In the genomic region with DNA sequence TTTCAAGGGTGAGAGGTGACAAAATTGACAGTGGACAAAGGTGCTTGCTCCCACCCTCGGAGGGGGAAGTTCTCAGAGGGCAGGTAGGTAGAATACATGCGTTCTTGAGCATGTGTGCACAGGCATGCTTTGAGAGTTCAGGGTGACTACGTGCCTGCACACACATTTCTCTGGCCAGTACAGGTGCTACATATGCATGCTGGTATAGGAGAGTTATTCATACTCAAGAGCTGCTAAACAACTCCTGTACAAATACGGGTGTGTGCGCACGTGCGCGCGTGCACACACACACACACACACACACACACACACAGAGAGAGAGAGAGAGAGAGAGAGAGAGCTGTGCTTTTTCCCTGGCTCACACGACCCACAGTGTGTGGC, we compare ENCODE assay signal across 15 mouse cellular contexts. TPM values are rescaled to one million over a fixed set of nuclear protein-coding genes. Genes with fewer than 3 reads are reported as not detected.
A peak's percentile ranks its signal among the peaks of the same experiment; 100 is the strongest.
DNase-seq lines count a peak whose midpoint lies in the region; ATAC-seq and TF ChIP-seq lines count a peak whose summit lies in the region.
"Had no signal": no experiment of that assay in that cellular context is flagged by ENCODE, and none has a peak within 500 bp of the region (broad histone marks: within the 10 kb centered on the region; RNA-seq: fewer than 3 reads in every experiment).

No protein-coding gene starts in this region.

- peak overlapping the region; percentile 42; the same call in 1 of the 2 replicates for H3K4me2 ChIP-seq in hindbrain, embryonic 12.5 days (replicated peaks)
- no peak overlapping the region for H3K4me2 ChIP-seq in hindbrain, embryonic 11.5 days (replicated peaks; ENCODE audit: low read depth, low read length)
- peak overlapping the region; percentile 39; the same call in 1 of the 2 replicates for H3K4me2 ChIP-seq in lung, postnatal 0 days (replicated peaks; ENCODE audit: low read depth, low read length)
- peak overlapping the region; percentile 40; the same call in 1 of the 2 replicates for H3K4me2 ChIP-seq in embryonic facial prominence, embryonic 15.5 days (replicated peaks)
- H3K4me2 ChIP-seq in stomach, embryonic 14.5 days (replicated peaks; ENCODE audit: low read depth, low read length): peak overlapping the region; percentile 28; the same call in 1 of the 2 replicates
- no peak overlapping the region for H3K4me2 ChIP-seq in heart, embryonic 11.5 days
- H3K4me2 ChIP-seq: liver, embryonic 11.5 days had no signal

- no peak overlapping the region for H3K27ac ChIP-seq in hindbrain, embryonic 12.5 days
- no peak overlapping the region for H3K27ac ChIP-seq in hindbrain, embryonic 11.5 days (ENCODE audit: low read depth, low read length)
- H3K27ac ChIP-seq in lung, postnatal 0 days (ENCODE audit: low read length): no peak overlapping the region
- H3K27ac ChIP-seq in embryonic facial prominence, embryonic 15.5 days (replicated peaks): no peak overlapping the region
- no peak overlapping the region for H3K27ac ChIP-seq in stomach, embryonic 14.5 days (ENCODE audit: low read length)
- no peak overlapping the region for H3K27ac ChIP-seq in heart, embryonic 11.5 days (ENCODE audit: low read depth, low read length)
- H3K27ac ChIP-seq: heart, embryonic 15.5 days; kidney, postnatal 0 days; layer of hippocampus, adult 2 months; left cerebral cortex, adult 2 months; midbrain, embryonic 12.5 days; neural tube, embryonic 13.5 days had no signal

- WGBS in hindbrain, embryonic 12.5 days: 64% methylated on average over 5 of the region's 10 CpGs
- 77% methylated on average over 10 of the region's 10 CpGs for WGBS in hindbrain, embryonic 11.5 days
- 43% methylated on average over 10 of the region's 10 CpGs for WGBS in lung, postnatal 0 days
- 67% methylated on average over 10 of the region's 10 CpGs for WGBS in embryonic facial prominence, embryonic 15.5 days
- 69% methylated on average over 10 of the region's 10 CpGs for WGBS in stomach, embryonic 14.5 days
- WGBS in heart, embryonic 11.5 days (ENCODE audit: insufficient replicate concordance): 68% methylated on average over 10 of the region's 10 CpGs

- TF ChIP-seq CTCF in lung, postnatal 0 days (IDR thresholded peaks at IDR 0.05): no peak

- H3K4me3 ChIP-seq in hindbrain, embryonic 12.5 days: no peak overlapping the region
- no peak overlapping the region for H3K4me3 ChIP-seq in hindbrain, embryonic 11.5 days (ENCODE audit: low read depth, low read length)
- peak overlapping the region; percentile 2; the same call in 1 of the 2 replicates for H3K4me3 ChIP-seq in lung, postnatal 0 days (ENCODE audit: low read depth, low read length)
- H3K4me3 ChIP-seq in embryonic facial prominence, embryonic 15.5 days (replicated peaks): no peak overlapping the region
- H3K4me3 ChIP-seq in stomach, embryonic 14.5 days (ENCODE audit: low read depth, low read length): no peak overlapping the region
- H3K4me3 ChIP-seq in heart, embryonic 11.5 days (ENCODE audit: low read depth, low read length): no peak overlapping the region
- H3K4me3 ChIP-seq: heart, embryonic 15.5 days; midbrain, embryonic 12.5 days; neural tube, embryonic 13.5 days had no signal

- no peak for ATAC-seq in hindbrain, embryonic 12.5 days (ENCODE audit: low FRiP score)
- ATAC-seq in hindbrain, embryonic 11.5 days (ENCODE audit: low FRiP score): no peak
- 0 out of 2 replicates have a peak, but pooled peaks have one; percentile 46 for ATAC-seq in lung, postnatal 0 days
- no peak for ATAC-seq in embryonic facial prominence, embryonic 15.5 days (ENCODE audit: insufficient number of reproducible peaks, low FRiP score, low TSS enrichment, low read depth)
- ATAC-seq in stomach, embryonic 14.5 days (ENCODE audit: insufficient number of reproducible peaks, insufficient read depth, low FRiP score, low read depth): 0 out of 2 replicates have a peak, but pooled peaks have one; percentile 57
- ATAC-seq in heart, embryonic 11.5 days (replicated peaks; ENCODE audit: insufficient number of reproducible peaks, low FRiP score, low TSS enrichment): no peak

- no peak for TF ChIP-seq EP300 in lung, postnatal 0 days (IDR thresholded peaks at IDR 0.05)

- peaks cover 12% of the 10 kb centered on the region for H3K4me1 ChIP-seq in hindbrain, embryonic 12.5 days
- H3K4me1 ChIP-seq in hindbrain, embryonic 11.5 days (replicated peaks; ENCODE audit: control insufficient read depth, insufficient read depth, low read length): no peaks in the 10 kb centered on the region
- H3K4me1 ChIP-seq in lung, postnatal 0 days (ENCODE audit: insufficient read depth, low read depth, low read length): no peaks in the 10 kb centered on the region
- peaks cover 13% of the 10 kb centered on the region; the same call in 1 of the 2 replicates for H3K4me1 ChIP-seq in embryonic facial prominence, embryonic 15.5 days
- no peaks in the 10 kb centered on the region for H3K4me1 ChIP-seq in stomach, embryonic 14.5 days (ENCODE audit: control insufficient read depth, insufficient read depth, low read length)
- H3K4me1 ChIP-seq in heart, embryonic 11.5 days (ENCODE audit: control insufficient read depth, insufficient read depth, low read length): no peaks in the 10 kb centered on the region
- H3K4me1 ChIP-seq: heart, embryonic 15.5 days had no signal

- DNase-seq in hindbrain, embryonic 11.5 days (ENCODE audit: low spot score): no peak
- peak; percentile 10 for DNase-seq in lung, postnatal 0 days (ENCODE audit: low spot score)
- no peak for DNase-seq in lung, adult 18-20 months
- DNase-seq in heart, adult 18-20 months: no peak

- peaks cover 22% of the 10 kb centered on the region for H3K27me3 ChIP-seq in hindbrain, embryonic 12.5 days
- no peaks in the 10 kb centered on the region for H3K27me3 ChIP-seq in hindbrain, embryonic 11.5 days (ENCODE audit: control insufficient read depth, insufficient read depth, low read length)
- H3K27me3 ChIP-seq in lung, postnatal 0 days (replicated peaks; ENCODE audit: insufficient read depth, low read length): no peaks in the 10 kb centered on the region
- no peaks in the 10 kb centered on the region for H3K27me3 ChIP-seq in embryonic facial prominence, embryonic 15.5 days
- no peaks in the 10 kb centered on the region for H3K27me3 ChIP-seq in stomach, embryonic 14.5 days (ENCODE audit: control insufficient read depth, insufficient read depth, low read length)
- H3K27me3 ChIP-seq in heart, embryonic 11.5 days (ENCODE audit: control insufficient read depth, insufficient read depth, low read length): peaks cover 8% of the 10 kb centered on the region; the same call in 1 of the 2 replicates

- H3K36me3 ChIP-seq in hindbrain, embryonic 12.5 days: no peaks in the 10 kb centered on the region
- no peaks in the 10 kb centered on the region for H3K36me3 ChIP-seq in hindbrain, embryonic 11.5 days (ENCODE audit: control insufficient read depth, insufficient read depth, low read length)
- H3K36me3 ChIP-seq in lung, postnatal 0 days (ENCODE audit: insufficient read depth, low read length): no peaks in the 10 kb centered on the region
- H3K36me3 ChIP-seq in embryonic facial prominence, embryonic 15.5 days: no peaks in the 10 kb centered on the region
- no peaks in the 10 kb centered on the region for H3K36me3 ChIP-seq in stomach, embryonic 14.5 days (ENCODE audit: control insufficient read depth, insufficient read depth, low read length)
- H3K36me3 ChIP-seq in heart, embryonic 11.5 days (ENCODE audit: control insufficient read depth, insufficient read depth, low read length): no peaks in the 10 kb centered on the region
- H3K36me3 ChIP-seq: heart, embryonic 15.5 days; midbrain, embryonic 12.5 days; neural tube, embryonic 13.5 days had no signal

- H3K9me3 ChIP-seq in hindbrain, embryonic 12.5 days (replicated peaks): no peaks in the 10 kb centered on the region
- H3K9me3 ChIP-seq in hindbrain, embryonic 11.5 days (ENCODE audit: control insufficient read depth, low read length): no peaks in the 10 kb centered on the region
- no peaks in the 10 kb centered on the region for H3K9me3 ChIP-seq in lung, postnatal 0 days (ENCODE audit: low read length)
- no peaks in the 10 kb centered on the region for H3K9me3 ChIP-seq in embryonic facial prominence, embryonic 15.5 days (replicated peaks)
- no peaks in the 10 kb centered on the region for H3K9me3 ChIP-seq in stomach, embryonic 14.5 days (ENCODE audit: control insufficient read depth, low read depth, low read length)
- no peaks in the 10 kb centered on the region for H3K9me3 ChIP-seq in heart, embryonic 11.5 days (replicated peaks; ENCODE audit: control insufficient read depth, low read length)
- H3K9me3 ChIP-seq: heart, embryonic 15.5 days; midbrain, embryonic 12.5 days; neural tube, embryonic 13.5 days had no signal

- no peak overlapping the region for H3K9ac ChIP-seq in hindbrain, embryonic 12.5 days
- H3K9ac ChIP-seq in hindbrain, embryonic 11.5 days (ENCODE audit: low read depth, low read length): no peak overlapping the region
- H3K9ac ChIP-seq in lung, postnatal 0 days (replicated peaks; ENCODE audit: low read depth): no peak overlapping the region
- H3K9ac ChIP-seq in embryonic facial prominence, embryonic 15.5 days: no peak overlapping the region
- H3K9ac ChIP-seq in stomach, embryonic 14.5 days (replicated peaks; ENCODE audit: low read depth, low read length): no peak overlapping the region
- H3K9ac ChIP-seq in heart, embryonic 11.5 days (ENCODE audit: low read depth, low read length): no peak overlapping the region
- H3K9ac ChIP-seq: heart, embryonic 15.5 days; midbrain, embryonic 12.5 days; neural tube, embryonic 13.5 days had no signal

RNA-seq across cellular contexts. Expression of gene Zc3h12a, which starts 33.3 kb away (rescaled TPM):
- polyA plus RNA-seq in hindbrain, embryonic 12.5 days (2016; fragmentation: Nextera tagmentation; extraction: Ambion mirVana): 0.40 and 0.50 TPM in 2 replicates
- polyA plus RNA-seq in hindbrain, embryonic 11.5 days (2014; fragmentation: Nextera tagmentation; extraction: Ambion mirVana): 0.29 and 0.78 TPM in 2 replicates
- polyA plus RNA-seq in lung, postnatal 0 days (2015; fragmentation: Nextera tagmentation; extraction: Ambion mirVana): 1.6 and 2.3 TPM in 2 replicates
- 1.7 and 2.1 TPM in 2 replicates for polyA plus RNA-seq in embryonic facial prominence, embryonic 15.5 days (2015; fragmentation: Nextera tagmentation; extraction: Ambion mirVana)
- 1.1 and 1.2 TPM in 2 replicates for polyA plus RNA-seq in stomach, embryonic 14.5 days (2014; fragmentation: Nextera tagmentation; extraction: Ambion mirVana)
- polyA plus RNA-seq in heart, embryonic 11.5 days (2014; fragmentation: Nextera tagmentation; extraction: Ambion mirVana): 1.1 TPM in 2 replicates
- 1 to 10 TPM; 4.0 to 4.1 TPM for total RNA-seq in heart, adult 18-20 months (2021)

Comparison
In these comparisons a context has a peak if more than half of its experiments do, and no peak if none do; other contexts are left out.
1. H3K4me2 ChIP-seq: peak in hindbrain, embryonic 12.5 days (single experiment), lung, postnatal 0 days (single experiment), embryonic facial prominence, embryonic 15.5 days (single experiment) and stomach, embryonic 14.5 days (single experiment); none in hindbrain, embryonic 11.5 days (single experiment) and heart, embryonic 11.5 days (single experiment).
2. ATAC-seq: peak in lung, postnatal 0 days (single experiment) and stomach, embryonic 14.5 days (single experiment); none in hindbrain, embryonic 12.5 days (single experiment), hindbrain, embryonic 11.5 days (single experiment), embryonic facial prominence, embryonic 15.5 days (single experiment) and heart, embryonic 11.5 days (single experiment).